Mouse (Mus musculus) forebrain, embryonic 15.5 days (tissue): ENCODE measurements around the gene Abcg4. TPM values are rescaled to one million over a fixed set of nuclear protein-coding genes. Genes with fewer than 3 reads are reported as not detected.

Experiments used
- ATAC-seq: fragments of 200-750 bp; cut with Nextera tagmentation; replicated peaks from 2 replicates; pipeline ENCODE4 v1.8.0; 2017; ENCODE audit warnings: mild to moderate bottlenecking, moderate TSS enrichment, moderate library complexity
- H3K27ac ChIP-seq: fragments of 300-500 bp; sonication (generic); replicated peaks from 2 replicates; pipeline ENCODE4 v1.5.1; 2015; ENCODE audit warnings: mild to moderate bottlenecking, inconsistent platforms
- H3K27me3 ChIP-seq: fragments of 300-500 bp; sonication (generic); 2 replicates; pipeline ENCODE4 v1.6.1; 2015; ENCODE audit warnings: inconsistent platforms
- H3K36me3 ChIP-seq: fragments of 300-500 bp; sonication (generic); 2 replicates; pipeline ENCODE4 v1.6.1; 2015; ENCODE audit warnings: mild to moderate bottlenecking, inconsistent platforms
- H3K4me1 ChIP-seq: fragments of 300-500 bp; sonication (generic); 2 replicates; pipeline ENCODE4 v1.6.1; 2015; ENCODE audit warnings: inconsistent platforms
- H3K4me2 ChIP-seq: fragments of 300-500 bp; sonication (generic); replicated peaks from 2 replicates; pipeline ENCODE4 v1.6.1; 2015; ENCODE audit warnings: mild to moderate bottlenecking, inconsistent platforms
- H3K4me3 ChIP-seq: fragments of 300-500 bp; sonication (generic); 2 replicates; pipeline ENCODE4 v1.5.1; 2015; ENCODE audit warnings: mild to moderate bottlenecking, inconsistent platforms
- H3K9ac ChIP-seq: fragments of 300-500 bp; sonication (generic); replicated peaks from 2 replicates; pipeline ENCODE4 v1.6.1; 2015; ENCODE audit warnings: mild to moderate bottlenecking, inconsistent platforms
- H3K9me3 ChIP-seq: fragments of 300-500 bp; sonication (generic); 2 replicates; pipeline ENCODE4 v1.6.1; 2016; ENCODE audit warnings: inconsistent platforms
- WGBS: fragments of 180-500 bp; shearing (Covaris S2); methylation state at CpG from one replicate; pipeline ENCODE4 v1.1.7; 2015; ENCODE audit warnings: mixed read lengths; 5-methylcytosine and 5-hydroxymethylcytosine counted together
- polyA plus RNA-seq: library from polyadenylated mRNA; unstranded; fragments of >200 nt; fragmentation: Nextera tagmentation; extraction: Ambion mirVana; gene quantifications from 2 replicates; pipeline ENCODE4 v1.2.1, GENCODE M21; 2015

Gene Abcg4
- polyA plus RNA-seq, 1 experiment from 2014 or later = 15.6 TPM

DNA sequence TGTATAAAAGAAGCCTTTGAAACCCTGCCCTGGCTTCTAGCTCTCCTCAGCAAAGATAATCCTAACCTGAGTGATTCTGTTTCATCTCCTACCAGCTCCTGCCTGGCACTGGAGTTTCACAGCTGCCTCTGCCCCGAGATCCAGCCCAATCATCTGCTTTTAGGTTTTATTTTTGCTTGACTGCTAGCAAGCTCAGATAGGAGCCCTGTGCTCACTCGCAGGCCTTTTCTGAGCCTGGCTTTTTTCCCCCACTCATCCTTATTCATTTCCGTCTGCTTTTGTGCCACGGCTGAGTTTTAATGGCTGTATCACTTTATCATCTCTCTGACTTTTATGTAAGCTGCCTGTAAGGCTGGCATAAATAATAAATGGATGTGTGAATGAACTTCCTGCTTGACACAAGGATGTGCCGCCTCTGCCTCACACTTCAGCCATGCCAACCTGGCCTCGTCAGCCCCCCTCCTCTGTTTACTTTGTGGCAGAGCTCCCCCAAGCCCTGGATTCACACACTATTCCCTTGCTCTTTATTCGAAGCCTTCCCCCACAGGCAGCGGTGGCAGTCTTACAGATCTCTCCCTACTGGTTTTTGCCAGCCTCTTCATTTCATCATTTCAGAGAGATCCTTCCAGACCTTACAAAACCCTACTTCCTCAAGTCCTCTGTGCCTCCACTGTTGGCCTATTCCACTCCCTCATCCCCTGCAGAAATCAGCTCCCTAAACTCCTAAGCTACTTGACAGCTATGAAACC, 21.8 kb downstream of the Abcg4 start:
- H3K4me2 ChIP-seq = peak overlapping the region; percentile 76; the same call in 1 of the 2 replicates

DNA sequence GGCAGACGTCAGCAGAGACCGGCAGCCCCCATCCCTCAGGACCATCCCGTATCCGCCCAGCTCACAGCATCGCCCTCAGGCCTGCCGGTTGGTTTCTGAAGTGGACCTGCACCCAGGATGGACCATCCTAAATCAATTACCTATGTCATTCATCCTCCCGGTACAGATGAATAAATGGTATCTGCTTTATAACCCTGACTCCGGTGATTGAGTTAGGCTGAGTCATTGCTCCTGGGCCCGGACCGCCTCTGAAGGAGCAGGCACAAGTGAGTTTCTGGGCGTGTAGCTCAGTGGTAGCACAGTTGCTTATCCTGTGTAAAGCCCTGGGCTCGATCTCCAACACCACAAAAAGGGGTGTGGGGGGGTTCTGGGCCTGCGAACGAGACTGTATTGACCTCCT, 27.0 kb downstream of the Abcg4 start:
- no peak for ATAC-seq
- Histone ChIP-seq H3K4me3 (no peak overlapping the region), H3K27me3 (no peaks in the 10 kb centered on the region), H3K9me3 (no peaks in the 10 kb centered on the region), H3K36me3 (no peaks in the 10 kb centered on the region), H3K4me1 (no peaks in the 10 kb centered on the region; the same call in 1 of the 2 replicates), H3K4me2 (no peak overlapping the region), H3K9ac (no peak overlapping the region), H3K27ac (no peak overlapping the region)
- WGBS = 87% methylated on average over 14 of the region's 14 CpGs

More for the DNA sequence above, 21.8 kb downstream of the Abcg4 start:
- H3K27ac ChIP-seq = peak overlapping the region; percentile 27
- no peaks in the 10 kb centered on the region for H3K9me3 ChIP-seq
- 50% methylated on average over 8 of the region's 8 CpGs for WGBS
- peaks cover 19% of the 10 kb centered on the region for H3K4me1 ChIP-seq
- ATAC-seq = no peak
- no peak overlapping the region for H3K9ac ChIP-seq
- H3K4me3 ChIP-seq = no peak overlapping the region
- no peaks in the 10 kb centered on the region for H3K36me3 ChIP-seq
- no peaks in the 10 kb centered on the region for H3K27me3 ChIP-seq

DNA sequence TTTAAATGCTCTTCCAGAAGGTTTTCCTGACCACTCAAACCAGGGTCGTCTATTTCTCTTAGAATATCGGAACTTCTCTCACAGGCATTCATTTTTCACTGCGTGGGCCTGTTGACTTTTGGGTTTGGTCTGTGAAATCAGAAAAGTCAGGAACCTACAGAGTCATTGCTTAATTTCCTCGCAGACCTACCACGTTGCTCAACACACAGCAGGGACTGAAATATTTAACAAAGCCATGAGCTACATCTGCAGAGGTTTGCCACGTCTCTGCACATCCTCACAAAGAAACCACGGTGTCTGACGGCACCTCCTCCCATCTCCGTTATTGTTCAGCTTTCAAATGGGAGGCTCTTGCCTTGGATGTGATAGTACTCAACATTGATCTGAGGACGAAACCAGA, 29.4 kb downstream of the Abcg4 start:
- H3K4me1 ChIP-seq = peaks cover 15% of the 10 kb centered on the region
- H3K9ac ChIP-seq = no peak overlapping the region
- 78% methylated on average over 10 of the region's 10 CpGs for WGBS
- H3K36me3 ChIP-seq = no peaks in the 10 kb centered on the region
- no peak for ATAC-seq
- no peak overlapping the region for H3K27ac ChIP-seq
- no peaks in the 10 kb centered on the region for H3K9me3 ChIP-seq
- no peaks in the 10 kb centered on the region for H3K27me3 ChIP-seq
- H3K4me2 ChIP-seq = no peak overlapping the region
- H3K4me3 ChIP-seq = no peak overlapping the region

DNA sequence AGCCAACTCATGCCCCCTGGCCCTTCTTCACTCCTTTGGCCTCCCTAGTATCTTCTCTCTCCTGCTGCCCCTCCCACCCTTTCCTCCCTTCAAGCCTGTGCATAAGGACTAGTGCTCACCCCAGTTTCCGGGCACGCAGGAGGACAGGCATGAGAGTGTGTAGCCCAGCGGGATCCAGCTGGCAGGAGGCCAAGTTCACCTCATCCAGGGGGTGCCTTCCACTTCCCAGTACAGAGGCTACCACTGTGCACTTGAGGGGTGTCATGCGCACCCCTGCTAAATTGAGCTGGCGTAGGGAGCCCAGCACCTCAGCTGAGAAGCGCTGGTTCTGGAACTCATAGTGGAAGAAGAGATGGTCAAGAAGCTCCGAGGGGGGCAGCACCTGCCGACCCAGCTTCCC, 32.2 kb downstream of the Abcg4 start:
- Histone ChIP-seq H3K27ac (peak overlapping the region; percentile 77), H3K4me2 (no peak overlapping the region), H3K4me1 (peaks cover 25% of the 10 kb centered on the region), H3K27me3 (no peaks in the 10 kb centered on the region), H3K9ac (no peak overlapping the region), H3K36me3 (no peaks in the 10 kb centered on the region), H3K4me3 (no peak overlapping the region), H3K9me3 (no peaks in the 10 kb centered on the region)
- ATAC-seq = no peak; the same call in 1 of the 2 replicates
- WGBS = 74% methylated on average over 8 of the region's 8 CpGs

DNA sequence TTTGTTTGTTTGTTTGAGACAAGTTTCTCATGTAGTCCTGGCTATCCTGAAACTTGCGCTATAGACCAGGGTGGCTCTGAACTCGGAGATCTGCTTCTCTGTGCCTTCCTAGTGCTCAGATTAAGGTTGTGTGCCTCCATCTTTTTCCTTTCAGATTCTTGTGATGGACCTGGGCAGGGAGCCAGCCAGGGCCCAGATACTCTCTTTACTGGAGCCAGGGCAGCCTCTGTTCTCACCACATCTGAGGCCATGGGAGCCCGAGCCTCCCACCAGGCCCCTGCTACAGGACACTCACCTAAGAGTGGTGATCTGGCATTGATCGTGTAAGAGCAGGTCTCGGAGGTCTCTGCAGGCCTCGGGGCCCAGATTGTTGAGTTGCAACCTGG, 33.3 kb downstream of the Abcg4 start:
- H3K27me3 ChIP-seq = no peaks in the 10 kb centered on the region
- H3K36me3 ChIP-seq = no peaks in the 10 kb centered on the region
- H3K4me2 ChIP-seq = no peak overlapping the region
- H3K4me1 ChIP-seq = peaks cover 31% of the 10 kb centered on the region
- WGBS = 26% methylated on average over 6 of the region's 6 CpGs
- no peak overlapping the region for H3K9ac ChIP-seq
- peak overlapping the region; percentile 77 for H3K27ac ChIP-seq
- no peaks in the 10 kb centered on the region for H3K9me3 ChIP-seq
- peak; percentile 49 for ATAC-seq
- H3K4me3 ChIP-seq = no peak overlapping the region

DNA sequence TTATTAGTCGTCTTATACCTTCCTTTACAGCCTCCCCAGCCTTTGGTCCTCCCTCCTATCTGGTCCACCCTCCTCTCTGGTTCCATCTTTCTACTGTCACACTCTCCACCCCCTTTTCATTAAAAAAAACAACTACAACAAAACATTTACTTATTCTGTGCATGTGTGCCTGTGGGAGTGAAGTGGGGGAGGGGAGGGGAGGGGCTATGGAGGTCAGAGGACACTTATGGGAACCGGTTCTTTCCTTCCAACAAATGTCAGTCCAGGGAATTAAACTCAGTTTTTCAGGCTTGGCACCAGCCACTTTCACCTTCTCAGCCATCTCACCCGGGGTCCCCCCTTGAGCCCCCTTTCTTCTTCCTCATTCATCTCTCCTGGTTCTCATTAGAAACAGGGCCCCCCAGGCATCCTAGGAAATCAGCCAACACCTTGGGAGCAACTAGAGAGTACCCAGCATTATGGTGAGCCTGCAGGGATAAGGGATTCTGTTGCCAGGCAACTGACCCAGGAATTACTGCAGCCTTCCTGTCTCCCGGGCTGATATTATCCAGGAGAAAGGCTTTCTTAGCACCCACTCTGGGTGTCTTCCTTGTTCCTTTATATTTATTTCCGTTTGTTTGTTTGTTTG, 33.8 kb downstream of the Abcg4 start:
- peaks cover 36% of the 10 kb centered on the region for H3K4me1 ChIP-seq
- ATAC-seq = peak; percentile 80
- H3K27me3 ChIP-seq = no peaks in the 10 kb centered on the region
- peak overlapping the region; percentile 77 for H3K27ac ChIP-seq
- no peak overlapping the region for H3K9ac ChIP-seq
- H3K4me3 ChIP-seq = no peak overlapping the region
- WGBS = 4% methylated on average over 5 of the region's 5 CpGs
- H3K9me3 ChIP-seq = no peaks in the 10 kb centered on the region
- no peak overlapping the region for H3K4me2 ChIP-seq
- H3K36me3 ChIP-seq = no peaks in the 10 kb centered on the region

DNA sequence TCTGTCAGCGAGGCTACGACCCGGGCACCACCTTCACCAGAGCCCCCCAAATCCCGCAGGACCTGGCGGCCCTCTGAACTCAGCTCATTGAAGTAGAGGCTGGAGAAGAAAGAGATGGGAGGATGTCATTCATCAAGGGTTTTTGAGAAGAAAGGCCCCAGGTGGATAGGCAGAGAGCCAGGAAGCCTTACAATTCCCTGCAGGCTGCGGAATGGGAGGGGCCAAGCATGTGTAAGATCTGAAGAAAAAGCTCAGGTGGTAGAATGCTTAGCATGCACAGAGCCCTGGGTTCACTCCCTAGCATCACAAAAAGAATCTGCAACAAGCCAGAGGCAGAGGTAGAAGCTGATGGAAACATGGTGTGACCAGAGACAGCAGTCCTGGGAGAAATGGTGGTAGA, 35.0 kb downstream of the Abcg4 start:
- H3K9ac ChIP-seq = no peak overlapping the region
- H3K27me3 ChIP-seq = no peaks in the 10 kb centered on the region
- ATAC-seq = no peak
- no peak overlapping the region for H3K4me3 ChIP-seq
- no peaks in the 10 kb centered on the region for H3K9me3 ChIP-seq
- no peaks in the 10 kb centered on the region for H3K36me3 ChIP-seq
- peaks cover 37% of the 10 kb centered on the region for H3K4me1 ChIP-seq
- H3K27ac ChIP-seq = peak overlapping the region; percentile 77
- no peak overlapping the region for H3K4me2 ChIP-seq
- WGBS = 70% methylated on average over 6 of the region's 6 CpGs

DNA sequence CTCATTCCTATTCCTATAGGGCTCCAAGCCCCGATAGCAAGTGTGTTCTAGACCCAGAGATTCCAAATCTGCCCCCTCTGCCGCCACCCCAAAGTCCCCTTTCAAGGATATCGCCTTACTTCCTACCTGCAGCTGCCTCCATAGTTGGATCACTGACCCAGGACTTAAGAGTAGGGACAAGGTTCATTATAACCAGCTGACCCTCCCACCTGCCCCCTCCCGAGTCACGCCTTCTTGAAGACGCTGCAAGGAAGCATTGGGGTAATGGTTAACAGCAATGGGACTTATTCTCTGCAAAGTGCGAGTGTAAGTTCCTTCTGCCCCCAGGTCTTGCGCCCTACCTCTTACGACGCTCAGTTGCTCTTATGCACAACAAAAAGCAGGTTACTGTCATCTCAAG, 37.1 kb downstream of the Abcg4 start, which contains the start of gene Pdzd3:
Pdzd3 (minus strand) TSS at position 158 of the 400 bp plus-strand sequence.
- no peak for ATAC-seq
- H3K27me3 ChIP-seq = no peaks in the 10 kb centered on the region
- no peak within 1 kb of the TSS for H3K4me2 ChIP-seq
- H3K4me3 ChIP-seq = no peak within 1 kb of the TSS
- WGBS = 89% methylated on average over 10 of the region's 10 CpGs
- peaks cover 37% of the 10 kb centered on the region for H3K4me1 ChIP-seq
- 0 out of 2 replicates have a peak within 1 kb of the TSS, but pooled peaks have one; percentile 31 for H3K27ac ChIP-seq
- H3K36me3 ChIP-seq = no peaks in the 10 kb centered on the region
- H3K9ac ChIP-seq = no peak within 1 kb of the TSS
- no peaks in the 10 kb centered on the region for H3K9me3 ChIP-seq

DNA sequence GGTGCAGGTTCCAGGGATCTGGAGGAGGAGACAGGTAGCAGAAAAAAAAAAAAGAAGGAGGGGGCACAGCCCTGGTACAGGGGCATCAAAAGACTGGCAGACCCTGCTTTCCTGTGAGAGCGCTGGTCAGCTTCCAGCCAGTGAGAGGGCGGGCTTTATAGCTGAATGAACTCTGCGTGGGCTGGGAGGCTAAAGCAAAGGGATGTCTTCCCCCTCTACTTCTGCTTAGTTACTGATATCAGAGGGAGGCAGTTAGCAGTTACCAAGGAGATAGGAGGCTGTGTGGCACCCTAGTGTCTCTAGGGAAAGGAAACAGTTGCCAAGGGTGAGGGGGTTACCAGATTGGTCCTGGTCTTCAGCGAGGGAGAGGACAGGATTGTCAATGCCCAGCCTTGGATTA, 38.0 kb downstream of the Abcg4 start:
- Histone ChIP-seq H3K36me3 (no peaks in the 10 kb centered on the region), H3K4me2 (no peak overlapping the region), H3K9me3 (no peaks in the 10 kb centered on the region), H3K27ac (0 out of 2 replicates have a peak overlapping the region, but pooled peaks have one; percentile 31), H3K9ac (no peak overlapping the region), H3K27me3 (no peaks in the 10 kb centered on the region), H3K4me1 (peaks cover 36% of the 10 kb centered on the region), H3K4me3 (no peak overlapping the region)
- no peak for ATAC-seq
- 32% methylated on average over 4 of the region's 4 CpGs for WGBS

DNA sequence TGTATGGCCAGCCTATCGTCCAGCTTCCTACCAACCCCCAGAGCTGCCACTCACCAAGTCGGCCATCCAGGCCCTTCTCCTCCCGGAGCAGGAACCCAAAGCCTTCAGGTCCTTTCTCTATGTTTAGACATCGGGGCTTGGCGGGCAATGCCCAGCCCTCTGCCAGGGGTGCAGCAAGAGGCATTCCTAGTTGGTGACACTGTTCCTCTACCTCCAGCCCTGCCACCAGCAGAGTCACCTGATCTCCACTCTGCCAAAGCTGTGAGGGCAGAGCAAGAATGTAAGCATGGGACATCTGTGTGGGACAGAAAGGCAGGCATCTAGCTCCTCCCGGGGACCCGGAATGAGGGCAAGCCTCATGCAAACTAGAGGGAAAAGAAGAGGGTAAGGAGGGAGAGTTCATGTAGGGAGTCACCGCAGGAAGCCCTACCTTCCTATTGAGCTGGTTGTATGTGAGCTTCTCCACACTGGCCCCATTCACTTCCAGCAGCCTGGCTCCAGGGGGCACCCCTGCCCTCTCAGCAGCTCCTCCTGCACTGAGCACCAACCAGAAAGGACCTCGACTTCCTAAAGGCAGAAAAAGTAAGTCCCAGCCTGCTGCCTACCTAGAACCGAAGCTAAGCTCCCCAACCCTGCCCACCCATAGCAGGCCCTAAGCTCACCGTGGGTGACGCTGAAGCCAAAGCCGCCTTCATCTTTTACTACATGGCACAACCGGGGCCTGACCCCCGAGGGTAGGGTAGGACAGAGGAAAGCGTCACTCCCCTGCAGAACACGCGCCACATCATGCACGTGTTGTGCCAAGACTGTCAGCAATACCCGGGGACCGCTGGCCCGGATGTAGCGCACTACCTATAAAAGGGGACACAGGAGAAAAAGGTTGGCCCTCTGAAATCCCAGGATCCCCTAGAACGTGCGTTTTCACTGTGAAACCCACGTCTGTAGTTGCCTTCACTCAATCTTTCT, 39.0 kb downstream of the Abcg4 start:
- H3K4me2 ChIP-seq = no peak overlapping the region
- ATAC-seq = peak; percentile 64; the same call in 1 of the 2 replicates
- H3K4me1 ChIP-seq = peaks cover 27% of the 10 kb centered on the region
- H3K36me3 ChIP-seq = no peaks in the 10 kb centered on the region
- no peaks in the 10 kb centered on the region for H3K9me3 ChIP-seq
- no peak overlapping the region for H3K9ac ChIP-seq
- WGBS = 46% methylated on average over 26 of the region's 26 CpGs
- H3K4me3 ChIP-seq = no peak overlapping the region
- no peak overlapping the region for H3K27ac ChIP-seq
- H3K27me3 ChIP-seq = no peaks in the 10 kb centered on the region

DNA sequence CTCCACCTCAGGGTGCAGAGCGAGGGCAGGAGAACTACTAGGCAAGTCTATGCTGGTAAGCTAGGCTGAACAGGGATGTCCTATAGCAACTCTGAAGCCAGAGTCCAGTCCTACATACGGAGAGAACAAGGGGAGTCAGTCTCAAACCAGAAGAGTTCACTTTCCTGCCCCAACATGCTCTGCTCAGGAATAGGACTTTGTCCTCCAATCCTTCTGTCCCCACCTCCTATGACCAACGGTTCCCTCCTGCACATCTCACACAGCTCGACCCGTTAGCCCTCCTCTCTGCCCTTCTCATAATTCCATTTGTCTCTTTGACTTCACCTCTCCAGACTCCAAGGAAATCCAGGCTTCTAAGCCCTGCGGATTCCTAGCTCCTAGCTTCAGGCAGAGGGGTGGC, 40.5 kb downstream of the Abcg4 start:
- H3K27ac ChIP-seq = no peak overlapping the region
- no peak overlapping the region for H3K4me3 ChIP-seq
- no peak overlapping the region for H3K9ac ChIP-seq
- H3K9me3 ChIP-seq = no peaks in the 10 kb centered on the region
- no peaks in the 10 kb centered on the region for H3K27me3 ChIP-seq
- no peaks in the 10 kb centered on the region for H3K36me3 ChIP-seq
- ATAC-seq = no peak
- peaks cover 13% of the 10 kb centered on the region; the same call in 1 of the 2 replicates for H3K4me1 ChIP-seq
- WGBS = 83% methylated on average over 6 of the region's 6 CpGs
- H3K4me2 ChIP-seq = no peak overlapping the region

DNA sequence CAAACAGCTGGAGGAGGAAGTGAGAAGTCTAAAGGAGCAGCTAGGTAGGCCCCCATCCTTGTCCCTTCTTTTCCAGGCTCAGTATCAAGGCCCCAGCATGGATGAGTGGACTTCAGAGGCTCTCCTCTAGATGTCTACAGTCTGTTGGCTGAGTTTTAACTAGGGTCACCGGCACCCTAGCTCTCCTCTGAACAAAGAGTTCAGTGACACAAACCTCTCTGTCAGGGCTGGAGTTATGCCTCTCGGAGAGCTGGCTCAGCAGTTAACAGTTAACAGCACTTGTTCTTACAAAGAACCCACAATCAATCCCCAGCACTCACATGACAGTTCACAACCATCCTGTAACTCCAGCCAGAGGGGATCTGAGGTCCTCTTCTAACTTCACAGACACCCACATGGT, 44.8 kb downstream of the Abcg4 start:
- no peaks in the 10 kb centered on the region for H3K9me3 ChIP-seq
- H3K36me3 ChIP-seq = no peaks in the 10 kb centered on the region
- no peak overlapping the region for H3K27ac ChIP-seq
- no peak overlapping the region for H3K4me3 ChIP-seq
- no peaks in the 10 kb centered on the region for H3K4me1 ChIP-seq
- no peak overlapping the region for H3K4me2 ChIP-seq
- H3K27me3 ChIP-seq = no peaks in the 10 kb centered on the region
- no peak for ATAC-seq
- WGBS = 61% methylated on average over 2 of the region's 2 CpGs
- no peak overlapping the region for H3K9ac ChIP-seq
